Mouse (Mus musculus): Measurements from ENCODE around the gene Akap5. TPM values are rescaled to one million over a fixed set of nuclear protein-coding genes. Genes with fewer than 3 reads are reported as not detected.

Akap5 gene
- polyA plus RNA-seq, 1 experiment from 2014 or later: 24.2 TPM

DNA sequence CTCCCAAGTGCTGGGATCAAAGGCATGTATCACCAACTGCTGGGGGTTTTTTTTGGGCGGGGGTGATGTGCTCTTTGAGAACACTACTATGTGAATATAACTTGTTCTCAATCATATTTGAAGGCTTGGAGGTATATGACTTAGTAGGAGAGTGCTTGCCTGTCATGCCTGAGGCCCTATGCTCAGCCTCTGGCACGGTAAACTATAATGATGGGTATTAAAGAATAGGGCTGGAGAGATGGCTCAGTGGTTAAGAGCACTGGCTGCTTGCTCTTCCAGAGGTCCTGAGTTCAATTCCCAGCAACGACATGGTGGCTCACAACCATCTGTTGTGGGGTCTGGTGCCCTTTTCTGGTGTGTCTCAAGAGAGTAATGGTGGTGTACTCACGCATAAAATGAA, 50.2 kb downstream of the Akap5 start:
- no peak for TF ChIP-seq CTCF (IDR thresholded peaks at IDR 0.05; ENCODE audit: low read depth)
- no peak for ATAC-seq (ENCODE audit: insufficient read depth)
- no peak overlapping the region for H3K27ac ChIP-seq (ENCODE audit: low read depth)

DNA sequence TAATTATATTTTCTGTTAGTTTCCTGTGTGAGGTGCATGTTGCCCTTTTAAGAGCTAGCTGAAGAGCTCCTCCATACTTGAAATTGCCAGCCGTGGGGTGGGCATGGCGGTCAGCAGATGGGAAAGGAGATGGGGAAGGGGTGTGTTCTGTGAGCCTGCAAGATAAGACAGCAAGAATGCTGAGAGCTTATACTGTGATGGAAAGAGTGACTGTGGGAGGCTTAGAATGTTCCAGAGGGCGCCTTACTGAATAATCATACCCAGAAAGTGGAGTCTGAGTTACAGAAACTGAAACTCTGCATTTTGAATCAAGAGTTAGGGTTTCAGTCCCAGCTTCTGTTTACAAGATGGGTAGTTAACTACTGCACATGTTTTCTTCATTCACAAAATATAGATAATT, 50.8 kb downstream of the Akap5 start:
- ATAC-seq (ENCODE audit: insufficient read depth) (no peak), DNase-seq (no peak)
- TF ChIP-seq CTCF (IDR thresholded peaks at IDR 0.05; ENCODE audit: low read depth): no peak
- Histone ChIP-seq H3K36me3 (ENCODE audit: insufficient read depth) (no peaks in the 10 kb centered on the region), H3K4me2 (no peak overlapping the region), H3K9ac (no peak overlapping the region), H3K9me3 (ENCODE audit: low read depth, low read length) (no peaks in the 10 kb centered on the region), H3K27ac (ENCODE audit: low read depth) (no peak overlapping the region), H3K27me3 (ENCODE audit: insufficient read depth, low read length) (no peaks in the 10 kb centered on the region), H3K4me1 (ENCODE audit: insufficient read depth) (peaks cover 9% of the 10 kb centered on the region), H3K4me3 (ENCODE audit: low read depth, low read length) (no peak overlapping the region)
- WGBS: 70% methylated on average over 3 of the region's 3 CpGs

More for the DNA sequence above, 50.2 kb downstream of the Akap5 start:
- Histone ChIP-seq H3K4me3 (ENCODE audit: low read depth, low read length) (no peak overlapping the region), H3K9ac (no peak overlapping the region), H3K36me3 (ENCODE audit: insufficient read depth) (no peaks in the 10 kb centered on the region), H3K27me3 (ENCODE audit: insufficient read depth, low read length) (no peaks in the 10 kb centered on the region), H3K4me2 (no peak overlapping the region), H3K9me3 (ENCODE audit: low read depth, low read length) (no peaks in the 10 kb centered on the region), H3K4me1 (ENCODE audit: insufficient read depth) (peaks cover 9% of the 10 kb centered on the region)
- DNase-seq: no peak
- 51% methylated on average over 4 of the region's 4 CpGs for WGBS

DNA sequence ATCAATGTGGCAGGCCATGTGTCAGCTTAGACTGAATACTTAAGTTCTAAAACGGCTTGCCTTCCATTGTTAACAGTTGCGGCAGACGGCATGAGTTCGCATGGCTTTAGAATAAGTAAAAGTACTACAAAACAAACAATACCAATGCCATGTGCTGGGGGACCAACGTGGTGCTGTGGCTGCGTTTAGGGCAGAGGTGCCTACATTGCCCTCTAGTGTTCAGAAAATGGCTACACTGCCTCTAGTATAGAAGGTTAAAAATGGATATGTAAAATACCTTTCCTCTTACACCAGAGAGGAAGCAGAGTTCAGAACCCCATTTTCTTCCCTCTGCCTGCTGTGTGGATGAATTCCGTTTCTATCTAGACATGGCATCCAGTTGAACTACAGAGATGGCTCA, 52.0 kb downstream of the Akap5 start:
- DNase-seq (peak; percentile 66), ATAC-seq (ENCODE audit: insufficient read depth) (no peak)
- Histone ChIP-seq H3K27me3 (ENCODE audit: insufficient read depth, low read length) (no peaks in the 10 kb centered on the region), H3K4me2 (no peak overlapping the region), H3K4me3 (ENCODE audit: low read depth, low read length) (no peak overlapping the region), H3K4me1 (ENCODE audit: insufficient read depth) (peaks cover 9% of the 10 kb centered on the region), H3K27ac (ENCODE audit: low read depth) (no peak overlapping the region), H3K9me3 (ENCODE audit: low read depth, low read length) (no peaks in the 10 kb centered on the region), H3K36me3 (ENCODE audit: insufficient read depth) (no peaks in the 10 kb centered on the region), H3K9ac (no peak overlapping the region)
- peak; percentile 58 for TF ChIP-seq CTCF (IDR thresholded peaks at IDR 0.05; ENCODE audit: low read depth)
- WGBS: 51% methylated on average over 7 of the region's 7 CpGs

DNA sequence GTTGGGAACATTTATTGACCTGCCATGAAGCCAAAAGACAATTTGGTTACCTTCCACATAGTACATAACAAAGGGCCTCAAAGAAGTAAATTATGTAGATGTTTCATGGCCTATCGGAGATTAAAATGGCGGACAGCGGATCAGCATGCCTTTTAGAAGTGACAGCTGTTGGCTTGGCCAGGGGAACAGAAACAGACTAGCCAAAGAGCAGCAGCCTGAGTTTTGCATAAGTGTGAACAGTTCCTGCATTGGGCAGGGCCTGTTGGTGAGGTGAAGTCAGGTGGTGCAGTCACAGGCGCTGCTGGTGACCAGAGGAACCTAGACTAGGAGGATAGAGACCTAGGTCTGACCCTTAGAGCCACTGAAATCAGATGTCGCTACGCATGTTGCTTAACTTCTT, 52.4 kb downstream of the Akap5 start:
- whole genome bisulfite sequencing: 91% methylated on average over 6 of the region's 6 CpGs
- H3K4me1 ChIP-seq (ENCODE audit: insufficient read depth): peaks cover 7% of the 10 kb centered on the region

DNA sequence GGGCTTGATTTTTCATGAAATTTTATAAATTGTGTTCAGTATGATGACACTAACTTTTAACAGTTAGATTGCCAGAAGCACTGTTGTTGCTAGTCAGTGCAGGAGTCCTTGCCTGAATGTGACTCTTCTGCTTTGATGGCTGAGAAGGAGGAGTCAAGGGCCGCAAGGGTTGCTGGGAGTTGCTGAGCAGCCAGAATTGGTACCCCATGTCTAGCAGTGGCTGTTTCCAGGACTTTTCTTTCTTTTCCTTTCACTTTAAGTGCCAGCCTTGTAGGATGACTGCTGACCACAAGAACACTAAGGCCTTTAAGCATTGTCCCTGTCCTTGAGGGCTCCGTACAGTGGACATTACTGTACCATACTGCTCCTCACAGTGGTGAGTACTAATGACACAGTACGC, 53.0 kb downstream of the Akap5 start:
- Histone ChIP-seq H3K4me3 (ENCODE audit: low read depth, low read length) (no peak overlapping the region), H3K9ac (no peak overlapping the region), H3K27me3 (ENCODE audit: insufficient read depth, low read length) (no peaks in the 10 kb centered on the region), H3K4me2 (no peak overlapping the region), H3K36me3 (ENCODE audit: insufficient read depth) (no peaks in the 10 kb centered on the region), H3K9me3 (ENCODE audit: low read depth, low read length) (no peaks in the 10 kb centered on the region), H3K4me1 (ENCODE audit: insufficient read depth) (peaks cover under 1% of the 10 kb centered on the region), H3K27ac (ENCODE audit: low read depth) (no peak overlapping the region)
- no peak for TF ChIP-seq CTCF (IDR thresholded peaks at IDR 0.05; ENCODE audit: low read depth)
- ATAC-seq (ENCODE audit: insufficient read depth) (no peak), DNase-seq (no peak)
- 86% methylated on average over 3 of the region's 3 CpGs for WGBS

More for the DNA sequence above, 52.4 kb downstream of the Akap5 start:
- Histone ChIP-seq H3K36me3 (ENCODE audit: insufficient read depth) (no peaks in the 10 kb centered on the region), H3K27ac (ENCODE audit: low read depth) (no peak overlapping the region), H3K4me2 (no peak overlapping the region), H3K27me3 (ENCODE audit: insufficient read depth, low read length) (no peaks in the 10 kb centered on the region), H3K9ac (no peak overlapping the region), H3K9me3 (ENCODE audit: low read depth, low read length) (no peaks in the 10 kb centered on the region), H3K4me3 (ENCODE audit: low read depth, low read length) (no peak overlapping the region)
- TF ChIP-seq CTCF (IDR thresholded peaks at IDR 0.05; ENCODE audit: low read depth): no peak
- ATAC-seq (ENCODE audit: insufficient read depth) (no peak), DNase-seq (no peak)

DNA sequence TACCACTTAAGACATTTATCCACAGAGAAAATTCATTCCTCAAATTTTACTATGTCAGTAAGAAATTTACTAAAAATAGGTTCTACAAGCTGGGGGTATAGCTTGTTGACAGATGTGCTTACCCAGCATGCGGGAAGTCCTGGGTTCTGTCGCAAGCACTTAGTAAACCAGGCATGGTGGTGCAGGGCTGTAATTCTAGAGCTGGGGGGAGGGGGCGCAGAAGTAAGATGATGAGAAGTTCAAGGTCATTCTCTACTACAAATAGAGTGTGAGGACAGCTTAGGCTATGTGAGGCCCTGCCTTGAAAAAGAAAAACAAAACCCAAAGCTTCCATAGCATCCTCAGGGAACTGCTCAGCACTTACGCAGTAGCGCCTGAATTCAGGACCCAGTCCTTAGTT, 53.9 kb downstream of the Akap5 start:
- no peak overlapping the region for H3K9ac ChIP-seq
- TF ChIP-seq CTCF (IDR thresholded peaks at IDR 0.05; ENCODE audit: low read depth): no peak
- H3K27me3 ChIP-seq (ENCODE audit: insufficient read depth, low read length): no peaks in the 10 kb centered on the region
- no peaks in the 10 kb centered on the region for H3K4me1 ChIP-seq (ENCODE audit: insufficient read depth)
- H3K9me3 ChIP-seq (ENCODE audit: low read depth, low read length): no peaks in the 10 kb centered on the region
- no peak overlapping the region for H3K4me3 ChIP-seq (ENCODE audit: low read depth, low read length)
- WGBS: 73% methylated on average over 5 of the region's 5 CpGs
- ATAC-seq (ENCODE audit: insufficient read depth) (no peak), DNase-seq (no peak)
- no peak overlapping the region for H3K27ac ChIP-seq (ENCODE audit: low read depth)
- no peaks in the 10 kb centered on the region for H3K36me3 ChIP-seq (ENCODE audit: insufficient read depth)
- H3K4me2 ChIP-seq: no peak overlapping the region

DNA sequence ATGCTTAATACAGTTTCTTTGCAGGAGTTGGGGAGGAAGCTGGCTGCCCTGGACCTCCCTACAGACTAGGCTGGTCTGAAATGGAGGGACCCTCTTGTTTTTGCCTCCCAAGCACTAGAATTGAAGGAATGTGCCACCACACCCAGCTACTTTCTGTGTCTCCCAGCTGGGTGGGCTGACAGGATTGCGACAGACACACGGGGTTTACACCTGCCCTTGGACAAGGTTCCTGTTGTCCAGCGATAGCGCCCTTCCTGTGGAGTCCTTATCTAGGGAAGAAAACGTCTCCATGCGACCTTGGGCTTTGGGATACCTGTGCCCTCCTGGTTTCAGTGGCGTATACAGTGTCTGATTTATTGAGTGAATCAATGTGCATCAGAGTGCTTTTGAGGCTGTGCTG, 55.5 kb downstream of the Akap5 start:
- no peak for ATAC-seq (ENCODE audit: insufficient read depth)
- Histone ChIP-seq H3K9me3 (ENCODE audit: low read depth, low read length) (no peaks in the 10 kb centered on the region), H3K9ac (no peak overlapping the region), H3K4me2 (no peak overlapping the region), H3K36me3 (ENCODE audit: insufficient read depth) (peaks cover 2% of the 10 kb centered on the region; the same call in 1 of the 2 replicates), H3K27ac (ENCODE audit: low read depth) (no peak overlapping the region), H3K4me1 (ENCODE audit: insufficient read depth) (no peaks in the 10 kb centered on the region), H3K4me3 (ENCODE audit: low read depth, low read length) (no peak overlapping the region), H3K27me3 (ENCODE audit: insufficient read depth, low read length) (no peaks in the 10 kb centered on the region)
- no peak for TF ChIP-seq CTCF (IDR thresholded peaks at IDR 0.05; ENCODE audit: low read depth)
- no peak for DNase-seq
- 73% methylated on average over 7 of the region's 7 CpGs for WGBS

Other genes starting within 250 kb of the Akap5 start
- gene Esr2, start 147.6 kb upstream of the Akap5 start, polyA plus RNA-seq (2014; fragmentation: Nextera tagmentation; extraction: Ambion mirVana): 0.26 and 0.46 TPM in 2 replicates
- not detected in 2 replicates for gene Tex21, start 78.1 kb upstream of the Akap5 start, polyA plus RNA-seq (2014; fragmentation: Nextera tagmentation; extraction: Ambion mirVana)
- gene Mthfd1, start 69.6 kb upstream of the Akap5 start, polyA plus RNA-seq (2014; fragmentation: Nextera tagmentation; extraction: Ambion mirVana): 99.8 and 104 TPM in 2 replicates
- 18.4 and 19.4 TPM in 2 replicates for gene Zbtb25, start 44.7 kb downstream of the Akap5 start, polyA plus RNA-seq (2014; fragmentation: Nextera tagmentation; extraction: Ambion mirVana)
- 12.6 and 13.2 TPM in 2 replicates for gene Zbtb1, start 45.4 kb downstream of the Akap5 start, polyA plus RNA-seq (2014; fragmentation: Nextera tagmentation; extraction: Ambion mirVana)
- gene Hspa2, start 79.3 kb downstream of the Akap5 start, polyA plus RNA-seq (2014; fragmentation: Nextera tagmentation; extraction: Ambion mirVana): 6.0 TPM in 2 replicates
- gene Ppp1r36, start 92.6 kb downstream of the Akap5 start, polyA plus RNA-seq (2014; fragmentation: Nextera tagmentation; extraction: Ambion mirVana): 2.8 and 3.2 TPM in 2 replicates
- 9.0 and 9.7 TPM in 2 replicates for gene Plekhg3, start 206.0 kb downstream of the Akap5 start, polyA plus RNA-seq (2014; fragmentation: Nextera tagmentation; extraction: Ambion mirVana)